Mouse (Mus musculus): ENCODE measurements around the gene AU022252.

DNA sequence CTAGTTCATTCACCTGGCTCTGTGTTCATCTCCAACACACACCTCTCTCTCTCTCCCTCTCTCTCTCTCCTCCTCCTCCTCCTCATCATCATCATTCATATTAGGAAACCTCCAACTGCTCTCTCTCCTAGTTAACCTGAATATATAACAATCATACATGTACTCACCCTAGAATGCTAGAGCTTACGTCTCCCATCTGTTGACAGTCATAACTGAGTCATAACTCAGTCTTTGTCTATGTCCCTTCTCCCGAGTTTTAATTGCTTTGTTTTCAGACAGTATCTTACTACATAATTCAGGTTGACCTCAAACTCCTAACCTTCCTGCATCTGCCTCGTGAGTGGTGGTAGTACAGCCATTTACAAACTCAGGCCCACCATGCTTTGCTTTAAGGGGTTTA, 41.2 kb downstream of the AU022252 start:
- no peak for TF ChIP-seq POLR2A (IDR thresholded peaks at IDR 0.05; ENCODE audit: borderline replicate concordance, extremely low read depth, insufficient read depth, insufficient read length, poor library complexity, severe bottlenecking)
- TF ChIP-seq CTCF (IDR thresholded peaks at IDR 0.05; ENCODE audit: borderline replicate concordance, extremely low read depth, insufficient read depth, insufficient read length), result no peak

All from brain, embryonic 14.5 days (tissue).